Mouse (Mus musculus): Measurements from ENCODE around the gene Lbx2.
A peak's percentile ranks its signal among the peaks of the same experiment; 100 is the strongest.

Lbx2 gene

DNA sequence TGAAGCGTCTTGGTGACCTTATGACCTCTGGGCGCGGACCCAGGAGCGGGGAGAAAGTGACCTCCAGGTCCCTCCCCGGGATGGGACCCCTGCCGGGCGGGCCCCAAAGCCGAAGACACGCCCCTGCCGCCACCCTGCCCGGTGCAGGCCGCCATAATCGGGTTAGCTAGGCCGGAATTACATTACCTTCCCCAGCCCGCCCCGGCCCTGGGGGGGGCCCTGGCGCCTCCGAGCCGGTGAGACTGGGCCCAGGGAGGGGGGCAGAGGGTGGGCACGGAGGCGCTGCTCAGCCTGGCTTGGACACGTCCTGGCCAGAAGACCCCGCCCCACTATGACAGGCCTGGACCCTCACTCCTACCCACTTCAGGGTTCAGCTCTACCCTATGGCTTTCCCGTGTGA is 14.9 kb upstream of the Lbx2 start:
- DNase-seq: no peak

DNA sequence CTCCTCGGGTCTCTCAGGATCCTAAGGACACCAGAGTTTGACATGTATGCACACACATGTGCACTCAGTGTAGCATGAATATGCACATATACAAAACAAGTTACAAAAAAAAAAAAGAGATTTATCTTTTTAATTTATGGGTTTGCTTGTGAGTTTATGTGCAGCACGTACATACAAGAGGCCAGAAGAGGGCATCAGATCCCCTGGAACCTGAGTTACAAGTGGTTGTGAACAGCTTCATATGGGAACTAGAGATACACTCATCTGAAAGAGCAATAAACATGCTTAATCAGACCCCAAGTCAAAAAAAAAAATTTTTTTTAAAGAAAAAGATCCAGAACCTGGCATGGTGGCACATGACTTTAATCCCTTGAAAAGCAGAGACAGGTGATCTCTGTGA is 11.2 kb upstream of the Lbx2 start:
- no peak for DNase-seq

- peak; percentile 33 for DNase-seq
Measured at GRCm38 (mm10) chr6:83077630-83078323, 8.4 kb upstream of the Lbx2 start, which contains the start of gene Pcgf1. Gene Pcgf1, plus strand, starts transcription at chr6:83077869.

DNA sequence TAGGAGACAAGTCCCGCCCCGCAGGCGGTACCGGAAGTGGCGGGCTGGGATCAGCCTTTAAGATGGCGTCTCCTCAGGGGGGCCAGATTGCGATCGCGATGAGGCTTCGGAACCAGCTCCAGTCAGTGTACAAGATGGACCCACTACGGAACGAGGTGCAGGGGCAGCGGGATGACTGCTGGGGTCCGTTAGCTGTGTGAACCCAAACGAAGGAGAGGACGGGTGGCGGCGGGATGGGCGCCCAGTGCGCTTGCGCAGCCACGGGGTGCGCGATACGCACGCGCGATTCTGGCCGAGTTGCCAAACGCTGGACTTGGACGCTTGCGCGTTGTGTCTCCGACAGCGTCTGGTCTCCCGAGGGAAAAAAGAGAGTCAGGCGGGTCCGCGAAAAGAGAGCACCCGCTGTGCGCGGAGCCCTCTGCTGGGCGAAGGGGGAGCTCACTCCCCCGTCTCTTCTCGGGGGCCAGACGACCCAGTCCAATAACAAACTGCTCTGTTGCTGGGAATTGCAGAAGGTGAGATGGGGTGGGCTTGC is 7.8 kb upstream of the Lbx2 start:
- DNase-seq: peak; percentile 98

- DNase-seq: no peak
Measured at GRCm38 (mm10) chr6:83080210-83080609, 6.0 kb upstream of the Lbx2 start.

- DNase-seq: no peak
Measured at GRCm38 (mm10) chr6:83083497-83083896, 2.7 kb upstream of the Lbx2 start.

DNA sequence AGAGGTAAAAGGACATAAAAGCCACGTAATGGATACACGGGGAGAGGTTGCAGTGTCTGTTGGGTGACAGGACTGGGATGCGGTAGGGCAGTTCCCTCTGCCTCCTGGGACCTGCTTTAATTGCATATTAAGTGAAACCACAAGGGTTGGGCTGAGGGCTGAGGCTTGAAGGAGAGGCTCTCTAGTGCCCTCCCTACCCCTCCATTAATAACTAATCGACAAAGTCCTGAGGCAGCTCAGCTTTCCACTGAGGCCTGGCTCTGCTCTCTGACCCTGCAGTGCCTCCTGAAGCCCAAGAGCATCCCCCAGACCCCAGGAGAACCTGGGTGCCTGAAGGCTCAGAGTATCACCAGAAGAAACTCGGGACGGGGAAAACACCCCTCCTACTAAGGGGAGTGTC is 1.7 kb upstream of the Lbx2 start:
- no peak for DNase-seq

GRCm38 (mm10) chr6:83087205-83087925 is 1.2 kb downstream of the Lbx2 start:
- DNase-seq: no peak

- DNase-seq: no peak
Measured at GRCm38 (mm10) chr6:83087926-83088260, 1.7 kb downstream of the Lbx2 start.

- DNase-seq: no peak
Measured at GRCm38 (mm10) chr6:83092416-83093127, 6.4 kb downstream of the Lbx2 start.

DNA sequence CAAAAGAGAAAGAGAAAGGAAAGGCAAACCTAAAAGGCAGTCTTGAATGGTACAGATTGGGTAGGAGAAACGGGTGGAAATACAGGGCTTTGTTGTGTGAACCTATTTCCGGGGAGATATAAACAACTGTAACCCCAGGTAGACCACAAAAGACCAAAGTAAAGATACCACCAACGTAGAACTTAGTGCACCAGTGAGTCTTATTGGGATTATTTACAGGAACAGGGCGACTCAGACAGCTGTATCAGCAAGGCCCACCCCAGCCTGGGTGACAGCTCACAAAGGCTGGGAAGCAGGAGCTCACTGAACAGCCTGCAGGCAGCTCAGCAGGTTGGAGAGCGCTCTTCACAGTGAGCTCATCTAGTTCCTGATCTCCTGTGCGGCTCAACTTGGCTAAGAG is 9.8 kb downstream of the Lbx2 start:
- DNase-seq: no peak

DNA sequence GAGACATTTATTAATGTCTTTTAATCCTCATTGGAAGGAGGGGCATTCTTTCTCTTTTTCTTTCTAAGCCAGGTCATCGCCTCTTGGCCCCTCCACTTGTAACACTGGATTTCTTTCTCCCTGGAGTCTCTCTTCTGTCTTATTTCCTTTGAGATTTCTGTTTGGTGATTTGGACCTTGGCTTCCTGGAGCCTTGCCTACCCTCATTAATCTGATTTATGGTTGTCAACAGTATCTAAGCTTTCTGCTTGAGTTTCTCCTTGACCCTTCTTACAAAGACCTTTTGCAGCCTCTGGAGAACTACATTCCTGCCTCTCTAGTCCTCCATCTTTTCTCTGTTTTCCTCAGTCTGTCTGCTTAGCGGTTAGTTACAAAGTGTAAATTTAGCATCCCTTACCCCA is 12.2 kb downstream of the Lbx2 start:
- no peak for DNase-seq

DNA sequence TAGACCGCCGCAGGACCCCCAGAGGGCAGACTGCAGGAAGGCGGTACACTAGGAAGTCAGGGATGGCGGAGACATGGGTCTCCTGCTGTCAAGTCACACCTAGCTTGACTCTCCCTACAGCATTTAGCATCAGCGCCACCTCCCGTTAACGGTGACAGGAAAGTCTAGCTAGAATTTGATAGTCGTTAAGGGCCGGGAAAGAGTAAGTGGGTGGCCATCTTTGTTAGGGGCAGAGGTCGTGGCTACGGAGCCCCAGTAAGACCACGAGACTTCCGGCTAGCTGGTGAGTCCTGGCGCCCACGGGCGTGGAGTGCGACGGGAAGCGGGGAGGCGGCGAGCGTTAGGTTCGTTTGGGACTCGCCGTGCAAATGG is 15.1 kb downstream of the Lbx2 start, which contains the start of the genes Ccdc142 and Gm42688:
Gene Ccdc142 (plus strand): TSS at position 286 of the 372 bp plus-strand sequence.
Gene Gm42688 (plus strand): TSS at position 302 of the 372 bp plus-strand sequence.
- peak; percentile 92 for DNase-seq

DNA sequence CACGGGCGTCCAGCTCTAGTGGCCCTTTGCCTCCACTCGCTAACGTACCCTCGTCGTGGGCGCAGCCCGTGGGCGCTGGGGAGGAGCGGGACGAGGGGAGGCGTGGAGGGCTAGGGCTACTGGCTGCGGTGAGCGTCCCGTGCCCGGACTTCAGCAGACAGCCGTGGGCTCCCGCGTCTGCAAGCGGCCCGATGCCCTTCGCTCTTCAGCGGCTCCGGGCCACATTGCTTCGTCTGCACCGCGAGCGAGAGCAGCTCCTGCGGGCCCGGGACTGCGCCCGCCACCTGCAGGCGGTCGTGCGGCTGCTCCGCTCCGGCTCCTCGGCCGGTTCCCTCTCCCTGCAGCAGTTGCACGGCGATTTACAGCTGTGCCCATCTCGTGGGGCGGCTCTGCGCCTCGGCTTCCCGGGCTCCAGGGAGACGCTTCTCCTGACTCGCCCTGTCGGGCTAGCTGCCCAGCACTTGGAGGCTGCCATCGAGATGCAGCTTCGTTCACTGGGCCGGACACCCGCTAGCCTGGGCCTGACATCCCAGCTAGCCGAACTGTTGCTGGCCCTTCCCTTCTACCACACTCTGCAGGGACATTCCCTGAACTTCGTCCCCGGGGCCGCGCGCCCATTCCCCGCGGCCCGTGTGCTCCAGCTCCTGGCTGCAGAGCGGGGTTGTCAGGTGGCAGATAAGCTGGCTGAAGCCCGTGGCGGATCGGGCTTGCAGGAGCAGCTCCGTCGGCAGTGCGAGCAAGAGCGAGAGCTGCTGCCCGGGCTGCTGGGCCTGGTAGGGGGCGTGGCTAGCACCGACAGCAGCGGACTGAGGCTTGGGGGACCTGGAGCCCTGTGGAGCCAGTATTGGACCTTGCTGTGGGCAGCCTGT is 15.8 kb downstream of the Lbx2 start:
- peak; percentile 59 for DNase-seq

DNA sequence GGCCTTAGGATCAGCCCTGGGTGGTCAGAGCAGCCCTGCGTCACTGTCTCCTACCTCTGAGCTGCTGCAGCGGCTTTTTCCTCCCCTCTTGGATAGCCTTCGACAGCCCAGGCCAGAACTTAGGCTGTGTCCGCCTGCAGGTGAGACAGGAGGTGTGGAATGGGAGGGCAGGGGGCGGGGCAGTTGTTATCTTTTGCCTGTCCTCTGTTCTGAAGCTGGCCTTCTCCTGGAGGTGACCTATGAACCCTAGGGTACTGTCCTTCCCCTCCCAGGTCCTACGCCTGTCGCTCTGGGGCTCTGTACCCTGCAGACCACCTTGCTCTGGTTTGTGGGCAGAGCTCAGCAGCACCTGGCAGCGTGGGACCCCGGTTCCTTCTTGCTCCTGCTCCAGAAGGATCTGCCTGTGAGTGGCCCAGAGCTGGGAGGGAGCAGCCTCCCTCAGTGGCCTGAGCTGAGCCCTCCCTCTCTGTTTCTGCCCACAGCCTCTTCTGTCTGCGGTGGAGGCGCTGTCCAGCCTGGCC is 17.0 kb downstream of the Lbx2 start:
- DNase-seq: no peak

GRCm38 (mm10) chr6:83104158-83104557 is 18.0 kb downstream of the Lbx2 start:
- no peak for DNase-seq

GRCm38 (mm10) chr6:83107566-83108400 is 21.6 kb downstream of the Lbx2 start:
- DNase-seq: peak; percentile 63

DNA sequence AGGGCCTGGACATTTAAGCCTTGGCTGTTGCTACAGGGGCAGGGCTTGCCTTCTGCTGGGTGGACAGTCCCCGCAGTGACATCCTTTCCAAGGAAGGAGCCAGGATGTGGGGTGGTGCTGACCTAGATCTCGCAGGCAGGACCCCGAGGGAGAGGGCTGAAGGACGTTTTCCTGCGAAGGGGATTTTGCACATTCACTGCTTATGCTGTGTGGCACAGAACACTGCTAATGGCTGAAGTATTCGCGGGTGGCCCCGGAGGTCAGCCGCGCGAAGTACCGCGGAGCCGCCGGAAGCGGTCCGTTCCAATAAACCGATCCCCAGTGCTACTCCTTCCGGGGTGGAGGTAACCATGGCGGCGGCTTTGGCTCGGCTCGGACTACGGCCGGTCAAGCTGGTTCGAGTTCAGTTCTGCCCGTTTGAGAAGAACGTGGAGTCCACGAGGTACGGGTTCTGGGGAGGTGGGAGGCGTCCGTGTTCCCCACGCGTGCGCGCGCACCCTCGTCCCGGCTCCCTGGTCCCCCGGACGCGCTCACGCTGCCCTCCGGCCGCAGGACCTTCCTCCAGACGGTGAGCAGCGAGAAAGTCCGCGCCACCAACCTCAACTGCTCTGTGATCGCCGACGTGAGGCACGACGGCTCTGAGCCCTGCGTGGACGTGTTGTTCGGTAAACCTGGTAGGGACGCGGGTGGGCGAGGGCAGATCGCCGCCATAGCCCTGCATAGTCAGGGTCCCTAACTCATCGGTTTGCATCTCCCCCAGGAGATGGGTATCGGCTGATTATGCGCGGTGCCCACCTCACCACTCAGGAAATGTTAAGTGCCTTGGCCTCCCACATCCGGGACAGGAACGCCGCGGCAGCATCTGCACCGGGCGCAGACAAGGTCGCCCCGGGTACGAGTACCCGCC is 22.8 kb downstream of the Lbx2 start, which contains the start of gene Mrpl53:
Gene Mrpl53 (plus strand): TSS at position 279 of the 907 bp plus-strand sequence.
- DNase-seq: peak; percentile 81

- DNase-seq: no peak
Measured at GRCm38 (mm10) chr6:83111510-83112136, 25.5 kb downstream of the Lbx2 start.
